Mouse (Mus musculus) neural tube, embryonic 14.5 days (tissue): ENCODE data around the gene Clspn. TPM values are rescaled to one million over a fixed set of nuclear protein-coding genes. Genes with fewer than 3 reads are reported as not detected.

Experiments used
- ATAC-seq: fragments of 200-750 bp; cut with Nextera tagmentation; 2 replicates; pipeline ENCODE4 v1.8.0; 2017; ENCODE audit warnings: low read depth, mild to moderate bottlenecking, moderate TSS enrichment, moderate library complexity
- H3K27ac ChIP-seq: fragments of 300-500 bp; sonication (generic); 2 replicates; pipeline ENCODE4 v1.5.1; 2014; ENCODE audit warnings: low read depth, mild to moderate bottlenecking, control low read depth, low read length, moderate library complexity, mixed read lengths
- H3K27me3 ChIP-seq: fragments of 300-500 bp; sonication (generic); 2 replicates; pipeline ENCODE4 v1.6.1; 2014; ENCODE audit warnings: low read length; ENCODE audit not compliant: control insufficient read depth, insufficient read depth
- H3K36me3 ChIP-seq: fragments of 300-500 bp; sonication (generic); 2 replicates; pipeline ENCODE4 v1.6.1; 2014; ENCODE audit warnings: low read length, mixed read lengths; ENCODE audit not compliant: control insufficient read depth, insufficient read depth
- H3K4me1 ChIP-seq: fragments of 300-500 bp; sonication (generic); 2 replicates; pipeline ENCODE4 v1.6.1; 2014; ENCODE audit warnings: low read length; ENCODE audit not compliant: control insufficient read depth, insufficient read depth
- H3K4me2 ChIP-seq: fragments of 300-500 bp; sonication (generic); 2 replicates; pipeline ENCODE4 v1.6.1; 2014; ENCODE audit warnings: mild to moderate bottlenecking, low read depth, low read length, control low read depth
- H3K4me3 ChIP-seq: fragments of 300-500 bp; sonication (generic); 2 replicates; pipeline ENCODE4 v1.5.1; 2014; ENCODE audit warnings: low read depth, low read length, control low read depth, mixed read lengths
- H3K9ac ChIP-seq: fragments of 300-500 bp; sonication (generic); replicated peaks from 2 replicates; pipeline ENCODE4 v1.6.1; 2014; ENCODE audit warnings: low read depth, mild to moderate bottlenecking, control low read depth, low read length, mixed read lengths
- H3K9me3 ChIP-seq: fragments of 300-500 bp; sonication (generic); 2 replicates; pipeline ENCODE4 v1.6.1; 2016; ENCODE audit warnings: low read length; ENCODE audit not compliant: control insufficient read depth
- WGBS: fragments of 180-500 bp; shearing (Covaris S2); extraction: QIAGEN DNeasy Blood & Tissue Kit; methylation state at CpG from one replicate; pipeline ENCODE4 v1.1.7; 2014; 5-methylcytosine and 5-hydroxymethylcytosine counted together
- polyA plus RNA-seq: library from polyadenylated mRNA; unstranded; fragments of >200 nt; fragmentation: Nextera tagmentation; extraction: Ambion mirVana; gene quantifications from 2 replicates; pipeline ENCODE4 v1.2.1, GENCODE M21; 2014

Gene Clspn
- polyA plus RNA-seq, 1 experiment from 2014 or later, result 3.0 TPM

DNA sequence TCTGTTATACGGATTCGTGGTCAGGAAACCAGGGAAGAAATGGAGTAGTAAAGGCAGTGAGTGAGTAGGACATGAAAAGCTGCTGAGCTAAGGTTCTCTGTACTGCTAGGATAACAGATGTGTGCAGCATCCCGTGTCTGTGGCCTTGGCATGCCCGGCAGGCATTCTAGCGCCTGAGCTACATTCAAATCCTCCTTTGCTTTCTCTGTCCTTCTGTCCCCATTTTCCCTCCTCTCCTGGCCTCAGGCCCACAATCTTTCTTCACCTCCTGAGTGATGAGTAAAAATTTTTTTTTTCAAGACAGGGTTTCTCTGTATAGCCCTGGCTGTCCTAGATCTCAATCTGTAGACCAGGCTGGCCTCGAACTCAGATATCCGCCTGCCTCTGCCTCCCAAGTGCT, 4.6 kb upstream of the Clspn start:
- 74% methylated on average over 7 of the region's 7 CpGs for WGBS
- no peaks in the 10 kb centered on the region for H3K9me3 ChIP-seq
- no peak overlapping the region for H3K9ac ChIP-seq
- H3K4me1 ChIP-seq, result 0 out of 2 replicates have a peak, but pooled peaks cover 2% of the 10 kb centered on the region
- no peaks in the 10 kb centered on the region for H3K36me3 ChIP-seq
- H3K4me2 ChIP-seq, result no peak overlapping the region
- no peak overlapping the region for H3K4me3 ChIP-seq
- no peak overlapping the region for H3K27ac ChIP-seq
- no peak for ATAC-seq
- H3K27me3 ChIP-seq, result no peaks in the 10 kb centered on the region

DNA sequence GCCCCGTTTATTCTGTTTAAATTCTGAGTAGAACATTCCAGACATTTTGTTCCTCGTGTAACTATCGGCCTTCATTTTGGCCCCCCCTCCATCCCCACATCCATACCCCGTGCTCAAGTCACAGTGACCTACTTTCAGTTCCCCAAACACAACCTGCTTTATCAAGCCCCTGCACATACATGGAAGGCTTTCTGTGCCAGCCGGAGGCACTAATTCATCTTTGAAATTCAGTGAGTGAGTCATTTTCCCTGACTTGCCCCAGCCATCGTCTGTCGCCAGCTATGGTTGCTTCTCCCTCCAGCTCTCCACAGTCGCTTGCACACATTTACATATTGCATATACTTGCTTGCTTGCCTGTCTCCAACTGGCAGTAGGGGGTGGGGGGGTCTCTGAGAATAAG, 3.6 kb upstream of the Clspn start:
- 70% methylated on average over 8 of the region's 8 CpGs for WGBS
- no peak for ATAC-seq

DNA sequence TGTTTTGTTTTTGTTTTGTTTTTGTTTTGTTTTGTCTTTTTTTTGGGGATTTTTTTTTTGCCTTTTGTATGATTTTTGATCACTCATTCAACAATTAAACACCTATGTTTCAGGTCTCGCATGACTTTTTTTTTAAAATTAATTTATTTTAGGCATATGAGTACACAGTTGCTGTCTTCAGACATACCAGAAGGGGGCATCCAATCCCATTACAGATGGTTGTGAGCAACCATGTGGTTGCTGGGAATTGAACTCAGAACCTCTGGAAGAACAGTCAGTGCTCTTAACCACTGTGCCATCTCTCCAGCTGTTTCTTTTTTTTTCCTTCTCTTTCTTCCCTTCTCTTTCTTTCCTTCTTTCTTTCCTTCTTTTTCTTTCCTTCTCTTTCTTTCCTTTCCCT, 3.0 kb upstream of the Clspn start:
- Histone ChIP-seq H3K4me2 (no peak overlapping the region), H3K4me3 (no peak overlapping the region), H3K9ac (no peak overlapping the region), H3K27ac (no peak overlapping the region), H3K9me3 (no peaks in the 10 kb centered on the region), H3K27me3 (no peaks in the 10 kb centered on the region), H3K36me3 (no peaks in the 10 kb centered on the region), H3K4me1 (0 out of 2 replicates have a peak, but pooled peaks cover 2% of the 10 kb centered on the region)
- 100% methylated on average over 1 of the region's 1 CpGs for WGBS
- no peak for ATAC-seq

More for the DNA sequence above, 3.6 kb upstream of the Clspn start:
- Histone ChIP-seq H3K4me1 (0 out of 2 replicates have a peak, but pooled peaks cover 2% of the 10 kb centered on the region), H3K27ac (no peak overlapping the region), H3K27me3 (no peaks in the 10 kb centered on the region), H3K9me3 (no peaks in the 10 kb centered on the region), H3K36me3 (no peaks in the 10 kb centered on the region), H3K4me2 (no peak overlapping the region), H3K9ac (no peak overlapping the region), H3K4me3 (no peak overlapping the region)

DNA sequence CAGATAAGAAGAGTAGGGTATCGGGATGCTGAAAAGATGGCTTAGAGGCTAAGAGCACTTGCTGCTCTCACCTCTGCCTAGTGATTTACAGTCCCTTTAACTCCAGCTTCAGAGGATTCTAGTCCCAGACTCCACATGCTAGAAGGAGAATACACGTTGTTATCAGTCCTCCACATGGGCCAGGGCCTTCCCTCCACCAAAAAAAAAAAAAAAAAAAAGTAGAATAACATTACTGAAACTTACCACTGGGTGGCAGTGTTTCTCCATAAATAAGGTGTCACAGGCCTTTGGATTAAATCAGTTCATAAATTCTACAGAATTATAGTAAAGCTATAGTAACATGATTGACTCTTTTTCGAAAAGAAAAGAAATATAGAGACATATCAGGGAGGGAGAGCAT, 2.3 kb upstream of the Clspn start:
- 35% methylated on average over 3 of the region's 3 CpGs for WGBS
- no peaks in the 10 kb centered on the region for H3K9me3 ChIP-seq

DNA sequence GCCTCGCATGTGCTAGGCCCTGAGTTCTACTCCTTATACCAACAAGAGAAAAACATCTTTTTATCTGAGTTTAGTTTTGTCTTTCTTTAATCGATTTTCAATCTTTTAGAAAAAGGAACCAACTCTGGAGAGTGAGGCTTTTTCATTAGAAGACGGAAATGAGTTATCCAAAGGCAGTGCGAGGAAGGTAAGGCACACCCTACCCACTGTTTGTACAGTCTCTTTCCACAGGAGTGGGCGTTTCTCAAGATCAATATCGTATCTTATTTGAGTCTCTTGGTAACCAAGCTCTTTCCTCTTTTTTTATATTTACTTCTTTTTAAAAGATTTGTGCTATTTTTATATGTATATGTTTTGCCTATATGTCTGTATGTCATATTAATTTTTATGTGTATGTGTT, 7.1 kb downstream of the Clspn start:
- no peak overlapping the region for H3K9ac ChIP-seq
- H3K4me2 ChIP-seq, result no peak overlapping the region
- WGBS, result 95% methylated on average over 6 of the region's 6 CpGs
- H3K27me3 ChIP-seq, result no peaks in the 10 kb centered on the region
- H3K4me1 ChIP-seq, result no peaks in the 10 kb centered on the region
- ATAC-seq, result no peak
- H3K36me3 ChIP-seq, result no peaks in the 10 kb centered on the region
- no peaks in the 10 kb centered on the region for H3K9me3 ChIP-seq
- H3K4me3 ChIP-seq, result no peak overlapping the region
- no peak overlapping the region for H3K27ac ChIP-seq

More for the DNA sequence above, 2.3 kb upstream of the Clspn start:
- H3K36me3 ChIP-seq, result no peaks in the 10 kb centered on the region
- H3K4me2 ChIP-seq, result no peak overlapping the region
- H3K9ac ChIP-seq, result no peak overlapping the region
- H3K4me1 ChIP-seq, result 0 out of 2 replicates have a peak, but pooled peaks cover 2% of the 10 kb centered on the region
- ATAC-seq, result no peak
- H3K4me3 ChIP-seq, result no peak overlapping the region
- no peak overlapping the region for H3K27ac ChIP-seq
- H3K27me3 ChIP-seq, result no peaks in the 10 kb centered on the region

DNA sequence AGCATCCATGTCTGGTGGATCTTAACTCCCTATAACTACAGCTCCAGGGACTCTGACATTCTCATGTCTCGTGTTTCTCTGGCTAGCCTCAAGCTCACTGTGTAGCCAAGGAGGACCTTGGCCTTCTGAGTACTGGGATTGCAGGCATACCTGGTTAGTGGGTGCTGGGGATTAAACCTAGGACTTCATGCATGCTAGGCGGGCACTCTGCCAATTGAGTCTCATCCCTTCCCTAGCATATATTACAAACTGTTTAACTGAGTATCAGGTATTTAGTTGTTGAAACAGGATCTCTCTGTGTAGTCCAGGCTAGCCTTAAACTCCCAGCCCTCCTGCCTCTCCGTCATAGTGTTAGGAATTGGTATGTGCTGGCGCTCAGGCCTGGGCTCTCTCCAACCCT, 10.5 kb downstream of the Clspn start:
- Histone ChIP-seq H3K9me3 (no peaks in the 10 kb centered on the region), H3K36me3 (no peaks in the 10 kb centered on the region), H3K27ac (no peak overlapping the region), H3K4me1 (no peaks in the 10 kb centered on the region), H3K9ac (no peak overlapping the region), H3K27me3 (no peaks in the 10 kb centered on the region), H3K4me3 (no peak overlapping the region), H3K4me2 (no peak overlapping the region)
- ATAC-seq, result no peak
- WGBS, result 97% methylated on average over 4 of the region's 4 CpGs

DNA sequence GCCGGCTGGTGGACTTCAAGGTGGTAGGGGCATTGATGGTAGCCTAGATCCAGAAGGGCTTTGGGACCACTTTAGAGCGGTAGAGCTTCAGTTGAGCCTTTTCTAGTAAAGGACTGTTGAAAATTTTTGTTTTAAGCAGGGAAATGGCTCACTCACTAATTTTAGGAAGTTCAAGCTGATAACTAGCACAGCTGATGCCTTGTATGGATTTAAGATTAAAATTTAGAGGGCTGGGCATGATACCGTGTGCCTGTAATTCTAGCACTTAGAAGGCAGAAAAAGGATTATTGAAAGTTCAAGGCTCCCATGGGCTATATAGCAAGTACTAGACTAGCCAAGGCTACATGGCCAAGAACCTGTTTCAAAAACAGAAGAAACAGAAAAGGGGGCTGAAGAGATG, 13.0 kb downstream of the Clspn start:
- Histone ChIP-seq H3K27ac (no peak overlapping the region), H3K9me3 (no peaks in the 10 kb centered on the region), H3K36me3 (no peaks in the 10 kb centered on the region), H3K4me2 (no peak overlapping the region), H3K27me3 (no peaks in the 10 kb centered on the region), H3K9ac (no peak overlapping the region), H3K4me3 (no peak overlapping the region), H3K4me1 (no peaks in the 10 kb centered on the region)
- WGBS, result 98% methylated on average over 3 of the region's 3 CpGs
- ATAC-seq, result no peak

DNA sequence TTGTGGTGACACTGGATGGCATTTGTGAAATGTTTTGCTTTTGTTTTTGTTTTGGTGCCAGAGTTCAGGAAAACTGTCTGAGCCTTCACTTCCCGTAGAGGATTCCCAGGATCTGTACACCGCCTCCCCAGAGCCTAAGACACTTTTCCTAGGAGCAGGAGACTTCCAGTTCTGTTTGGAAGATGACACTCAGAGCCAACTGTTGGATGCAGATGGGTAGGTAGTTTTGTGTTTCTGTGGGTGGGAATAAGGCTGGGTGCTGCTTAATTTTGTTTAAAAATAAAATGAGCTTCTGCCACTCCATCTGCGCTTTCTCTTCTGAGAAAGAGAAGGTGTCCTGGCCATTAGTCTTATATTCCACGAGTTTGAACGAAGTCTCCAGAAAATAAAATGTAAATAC, 19.5 kb downstream of the Clspn start:
- no peaks in the 10 kb centered on the region for H3K36me3 ChIP-seq
- H3K27ac ChIP-seq, result no peak overlapping the region
- 96% methylated on average over 5 of the region's 5 CpGs for whole genome bisulfite sequencing
- no peak for ATAC-seq
- H3K9ac ChIP-seq, result no peak overlapping the region
- no peaks in the 10 kb centered on the region for H3K4me1 ChIP-seq
- H3K9me3 ChIP-seq, result no peaks in the 10 kb centered on the region
- H3K4me3 ChIP-seq, result no peak overlapping the region
- no peaks in the 10 kb centered on the region for H3K27me3 ChIP-seq
- no peak overlapping the region for H3K4me2 ChIP-seq

DNA sequence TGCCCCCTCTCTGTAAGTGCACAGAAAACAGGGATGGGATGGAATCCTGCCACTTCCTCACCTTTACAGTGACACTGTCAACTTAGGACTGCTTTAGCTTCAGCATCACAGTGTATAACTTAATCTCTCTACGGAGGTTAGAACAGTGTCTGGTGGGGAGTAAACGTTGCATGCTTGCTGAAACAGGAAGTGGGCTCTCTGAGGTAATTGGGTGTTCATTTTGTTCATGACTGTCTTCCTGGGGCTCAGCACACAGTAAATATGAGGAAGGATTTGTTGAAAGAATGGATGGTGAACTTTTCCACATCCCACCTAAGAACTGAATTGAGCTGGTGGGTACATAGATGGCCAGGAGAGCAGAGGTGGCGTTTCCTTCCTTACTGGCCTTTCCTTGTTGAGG, 21.2 kb downstream of the Clspn start:
- H3K4me3 ChIP-seq, result no peak overlapping the region
- H3K4me1 ChIP-seq, result no peaks in the 10 kb centered on the region
- no peak overlapping the region for H3K9ac ChIP-seq
- no peaks in the 10 kb centered on the region for H3K9me3 ChIP-seq
- no peak overlapping the region for H3K27ac ChIP-seq
- no peaks in the 10 kb centered on the region for H3K27me3 ChIP-seq
- whole genome bisulfite sequencing, result 95% methylated on average over 3 of the region's 3 CpGs
- H3K4me2 ChIP-seq, result no peak overlapping the region
- no peak for ATAC-seq
- no peaks in the 10 kb centered on the region for H3K36me3 ChIP-seq

DNA sequence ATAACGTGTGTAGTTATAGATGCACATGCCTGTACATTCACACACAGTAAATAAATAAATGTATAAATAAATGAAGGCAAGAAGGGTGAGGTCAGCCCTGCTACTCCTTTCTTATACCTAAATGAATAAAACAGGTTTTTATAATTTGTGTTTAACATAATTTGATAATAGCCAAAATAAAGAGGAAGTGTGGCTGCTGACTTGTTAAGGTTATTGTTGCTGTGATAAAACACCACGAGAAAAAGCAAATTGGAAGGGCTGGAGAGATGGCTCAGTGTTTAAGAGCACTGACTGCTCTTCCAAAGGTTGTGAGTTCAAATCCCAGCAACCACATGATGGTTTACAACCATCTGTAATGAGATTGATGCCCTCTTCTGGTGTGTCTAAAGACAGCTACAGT, 22.3 kb downstream of the Clspn start:
- ATAC-seq, result no peak
- H3K9ac ChIP-seq, result no peak overlapping the region

More for the DNA sequence above, 22.3 kb downstream of the Clspn start:
- no peaks in the 10 kb centered on the region for H3K27me3 ChIP-seq
- no peaks in the 10 kb centered on the region for H3K36me3 ChIP-seq
- no peaks in the 10 kb centered on the region for H3K4me1 ChIP-seq
- 85% methylated on average over 2 of the region's 2 CpGs for WGBS
- no peaks in the 10 kb centered on the region for H3K9me3 ChIP-seq
- no peak overlapping the region for H3K27ac ChIP-seq
- H3K4me3 ChIP-seq, result no peak overlapping the region
- H3K4me2 ChIP-seq, result no peak overlapping the region
